Mouse (Mus musculus): ENCODE data around the gene Ttc30b.
"Not testable (repeated sequence)": the region's sequence is repeated elsewhere in the genome, so short reads cannot be mapped to it uniquely, and the experiment has no call there.

The Ttc30b gene

GRCm38 (mm10) chr2:75950685-75951084, 12.3 kb upstream of the Ttc30b start:
- DNase-seq (ENCODE audit: low spot score) = no peak

GRCm38 (mm10) chr2:75937520-75938116, 767 bp downstream of the Ttc30b start:
- not testable (repeated sequence) for DNase-seq (ENCODE audit: low spot score)

- DNase-seq (ENCODE audit: low spot score) = not testable (repeated sequence)
These were observed 1.7 kb downstream of the Ttc30b start for GRCm38 (mm10) chr2:75936685-75937084.

- no peak for DNase-seq (ENCODE audit: low spot score)
These were observed 4.8 kb downstream of the Ttc30b start for GRCm38 (mm10) chr2:75933541-75933940.

- DNase-seq (ENCODE audit: low spot score) = no peak
These were observed 7.4 kb downstream of the Ttc30b start for GRCm38 (mm10) chr2:75930941-75931340.

GRCm38 (mm10) chr2:75929786-75930444, 8.5 kb downstream of the Ttc30b start:
- no peak for DNase-seq (ENCODE audit: low spot score)

GRCm38 (mm10) chr2:75929141-75929540, 9.2 kb downstream of the Ttc30b start:
- no peak for DNase-seq (ENCODE audit: low spot score)

GRCm38 (mm10) chr2:75928011-75928410, 10.4 kb downstream of the Ttc30b start:
- DNase-seq (ENCODE audit: low spot score) = no peak

- DNase-seq (ENCODE audit: low spot score) = no peak
These were observed 12.3 kb downstream of the Ttc30b start for GRCm38 (mm10) chr2:75926061-75926460.

- no peak for DNase-seq (ENCODE audit: low spot score)
These were observed 14.5 kb downstream of the Ttc30b start for GRCm38 (mm10) chr2:75923807-75924340.

GRCm38 (mm10) chr2:75915040-75915439, 23.3 kb downstream of the Ttc30b start:
- DNase-seq (ENCODE audit: low spot score) = no peak

- no peak for DNase-seq (ENCODE audit: low spot score)
These were observed 31.2 kb downstream of the Ttc30b start for GRCm38 (mm10) chr2:75907142-75907541.

GRCm38 (mm10) chr2:75901869-75902268, 36.5 kb downstream of the Ttc30b start:
- no peak for DNase-seq (ENCODE audit: low spot score)

GRCm38 (mm10) chr2:75900281-75900680, 38.1 kb downstream of the Ttc30b start:
- DNase-seq (ENCODE audit: low spot score) = no peak

- no peak for DNase-seq (ENCODE audit: low spot score)
These were observed 42.7 kb downstream of the Ttc30b start for GRCm38 (mm10) chr2:75895711-75896110.

- DNase-seq (ENCODE audit: low spot score) = no peak
These were observed 46.4 kb downstream of the Ttc30b start for GRCm38 (mm10) chr2:75891981-75892380.

Data from ovary, postnatal 10 days (tissue).